In the genomic region with DNA sequence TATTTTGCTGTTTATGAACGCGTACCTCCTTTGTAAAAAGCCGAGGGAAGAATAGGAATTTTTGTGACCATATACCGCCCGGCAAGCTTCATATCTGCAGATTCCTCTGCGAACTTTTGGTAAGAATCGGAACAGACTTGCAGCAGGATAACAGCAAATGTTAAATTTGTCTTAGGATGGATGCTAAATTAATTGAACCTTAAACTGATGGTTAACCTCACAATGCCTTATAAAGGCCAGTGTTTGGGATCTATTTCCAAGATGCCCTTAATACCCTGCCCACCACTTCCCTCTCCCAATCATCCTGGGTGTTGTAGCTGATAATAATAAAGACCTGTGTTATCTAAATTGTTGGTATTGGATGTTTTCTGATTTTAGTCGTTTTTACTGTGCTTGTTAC, we compare ENCODE assay signal across 9 mouse cellular contexts. TPM values are rescaled to one million over a fixed set of nuclear protein-coding genes. Genes with fewer than 3 reads are reported as not detected.
A peak's percentile ranks its signal among the peaks of the same experiment; 100 is the strongest.
DNase-seq lines count a peak whose midpoint lies in the region; ATAC-seq and TF ChIP-seq lines count a peak whose summit lies in the region.
"Had no signal": no experiment of that assay in that cellular context is flagged by ENCODE, and none has a peak within 500 bp of the region (broad histone marks: within the 10 kb centered on the region; RNA-seq: fewer than 3 reads in every experiment).

No protein-coding gene starts in this region.

- H3K27me3 ChIP-seq in kidney, embryonic 14.5 days (ENCODE audit: control insufficient read depth, insufficient read depth, low read length): no peaks in the 10 kb centered on the region
- no peaks in the 10 kb centered on the region for H3K27me3 ChIP-seq in hindbrain, embryonic 12.5 days
- H3K27me3 ChIP-seq in midbrain, embryonic 13.5 days: 0 out of 2 replicates have a peak, but pooled peaks cover 3% of the 10 kb centered on the region

- TF ChIP-seq POLR2A in bone marrow macrophage, adult 2 months (IDR thresholded peaks at IDR 0.05; ENCODE audit: borderline replicate concordance, low read depth, low read length): no peak

- no peak for DNase-seq in kidney, adult 11 months
- DNase-seq in right cerebral cortex, postnatal 36 days (ENCODE audit: low spot score in 2 of 2): no peak
- DNase-seq in cerebellum, adult 11-12 months: no peak
- DNase-seq in yolk sac, embryonic 10.5 days (ENCODE audit: low spot score): no peak
- DNase-seq: thymus, postnatal 36 days had no signal

- WGBS in kidney, embryonic 14.5 days: 29% methylated on average over 8 of the region's 8 CpGs
- WGBS in hindbrain, embryonic 12.5 days: 25% methylated on average over 8 of the region's 8 CpGs
- WGBS in midbrain, embryonic 13.5 days: 21% methylated on average over 8 of the region's 8 CpGs

- H3K4me2 ChIP-seq in kidney, embryonic 14.5 days (replicated peaks; ENCODE audit: low read depth, low read length): peak overlapping the region; percentile 72
- H3K4me2 ChIP-seq in hindbrain, embryonic 12.5 days (replicated peaks): peak overlapping the region; percentile 68
- H3K4me2 ChIP-seq in midbrain, embryonic 13.5 days (replicated peaks): peak overlapping the region; percentile 72

- H3K4me3 ChIP-seq in kidney, embryonic 14.5 days (ENCODE audit: low read length): peak overlapping the region; percentile 90
- H3K4me3 ChIP-seq in bone marrow macrophage, adult 2 months (ENCODE audit: insufficient read depth, low read length): peak overlapping the region; percentile 63
- peak overlapping the region; percentile 90 for H3K4me3 ChIP-seq in hindbrain, embryonic 12.5 days
- peak overlapping the region; percentile 89 for H3K4me3 ChIP-seq in midbrain, embryonic 13.5 days (replicated peaks)

- peak overlapping the region; percentile 91; the same call in 1 of the 2 replicates for H3K9ac ChIP-seq in kidney, embryonic 14.5 days (ENCODE audit: low read depth, low read length)
- peak overlapping the region; percentile 92 for H3K9ac ChIP-seq in hindbrain, embryonic 12.5 days
- H3K9ac ChIP-seq in midbrain, embryonic 13.5 days (replicated peaks): peak overlapping the region; percentile 96

- H3K27ac ChIP-seq in kidney, embryonic 14.5 days (ENCODE audit: low read depth, low read length): no peak overlapping the region
- peak overlapping the region; percentile 89 for H3K27ac ChIP-seq in bone marrow macrophage, adult 2 months (ENCODE audit: insufficient read depth, low read depth, low read length)
- peak overlapping the region; percentile 17; the same call in 1 of the 2 replicates for H3K27ac ChIP-seq in hindbrain, embryonic 12.5 days
- peak overlapping the region; percentile 98; the same call in 1 of the 2 replicates for H3K27ac ChIP-seq in midbrain, embryonic 13.5 days

- ATAC-seq in kidney, embryonic 14.5 days (ENCODE audit: low FRiP score, low TSS enrichment): no peak
- ATAC-seq in hindbrain, embryonic 12.5 days (ENCODE audit: low FRiP score): no peak
- ATAC-seq in midbrain, embryonic 13.5 days: no peak

- no peaks in the 10 kb centered on the region for H3K9me3 ChIP-seq in kidney, embryonic 14.5 days (ENCODE audit: control insufficient read depth, low read length)
- no peaks in the 10 kb centered on the region for H3K9me3 ChIP-seq in hindbrain, embryonic 12.5 days (replicated peaks)
- no peaks in the 10 kb centered on the region for H3K9me3 ChIP-seq in midbrain, embryonic 13.5 days

- TF ChIP-seq CTCF in bone marrow macrophage, adult 2 months (IDR thresholded peaks at IDR 0.05; ENCODE audit: low read depth, low read length): no peak

- H3K36me3 ChIP-seq in kidney, embryonic 14.5 days (ENCODE audit: control insufficient read depth, insufficient read depth, low read length): no peaks in the 10 kb centered on the region
- no peaks in the 10 kb centered on the region for H3K36me3 ChIP-seq in hindbrain, embryonic 12.5 days
- no peaks in the 10 kb centered on the region for H3K36me3 ChIP-seq in midbrain, embryonic 13.5 days

- H3K4me1 ChIP-seq in kidney, embryonic 14.5 days (ENCODE audit: control insufficient read depth, insufficient read depth, low read length): peaks cover 15% of the 10 kb centered on the region; the same call in 1 of the 2 replicates
- peaks cover 35% of the 10 kb centered on the region for H3K4me1 ChIP-seq in bone marrow macrophage, adult 2 months (ENCODE audit: control insufficient read depth, insufficient read depth, low read length)
- peaks cover 15% of the 10 kb centered on the region for H3K4me1 ChIP-seq in hindbrain, embryonic 12.5 days
- peaks cover 22% of the 10 kb centered on the region for H3K4me1 ChIP-seq in midbrain, embryonic 13.5 days (replicated peaks)

RNA-seq across cellular contexts. Expression of gene Cd47, which starts 56.3 kb away (rescaled TPM):
- 72.8 and 82.9 TPM in 2 replicates for polyA plus RNA-seq in kidney, embryonic 14.5 days (2014; fragmentation: Nextera tagmentation; extraction: Ambion mirVana)
- polyA plus RNA-seq in bone marrow macrophage, adult 2 months (2012; ENCODE audit: insufficient read depth, insufficient read length, missing spikeins): 310 and 315 TPM in 2 replicates
- 92.0 and 95.1 TPM in 2 replicates for polyA plus RNA-seq in hindbrain, embryonic 12.5 days (2016; fragmentation: Nextera tagmentation; extraction: Ambion mirVana)
- polyA plus RNA-seq in midbrain, embryonic 13.5 days (2015; fragmentation: Nextera tagmentation; extraction: Ambion mirVana): 94.8 and 121 TPM in 2 replicates
